Mouse (Mus musculus) stomach, adult 2 months (tissue): ENCODE measurements around the gene Tgif2lx2. TPM values are rescaled to one million over a fixed set of nuclear protein-coding genes. Genes with fewer than 3 reads are reported as not detected.

Experiments
- polyA plus RNA-seq: library from polyadenylated mRNA; depleted of rRNA; stranded (reverse); fragments of >200 nt; gene quantifications from 2 replicates; pipeline ENCODE4 v1.2.3, GENCODE M21; 2012; rRNA removed

Gene Tgif2lx2
- polyA plus RNA-seq = not detected in 2 replicates

DNA sequence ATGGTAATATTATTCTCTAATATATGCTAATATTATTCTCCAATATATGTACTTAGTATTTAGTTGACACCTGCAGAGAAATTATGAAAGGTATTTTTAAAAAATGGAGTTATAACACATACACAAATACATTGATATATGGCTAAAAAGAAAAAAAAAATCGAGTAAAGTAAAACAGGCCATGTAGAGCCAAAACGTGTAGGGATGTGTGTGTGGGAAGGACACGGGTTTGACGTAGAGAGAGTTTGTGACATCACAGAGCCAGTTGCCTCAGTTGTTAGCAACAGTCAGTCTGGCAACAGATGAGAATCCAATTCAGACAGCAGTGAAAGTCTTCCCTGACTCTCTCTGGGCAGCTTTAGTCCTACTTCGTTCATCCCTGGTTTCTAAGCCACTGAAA lies at the start of gene Tgif2lx2:
Gene Tgif2lx2, plus strand, starts transcription at position 301 of the 400 bp plus-strand sequence.

Other genes with a start within 250 kb of the Tgif2lx2 start
- not detected in 2 replicates for gene Tgif2lx1, start 53.5 kb downstream of the Tgif2lx2 start, polyA plus RNA-seq